Mouse (Mus musculus) testis, adult 2 months (tissue): ENCODE results near the gene Lrrc28. TPM values are rescaled to one million over a fixed set of nuclear protein-coding genes. Genes with fewer than 3 reads are reported as not detected.

ENCODE experiments used
- H3K27ac ChIP-seq: fragments of 200-500 bp; 2 replicates; pipeline ENCODE4 v1.5.1; 2012; ENCODE audit warnings: low read depth, low read length; ENCODE audit not compliant: control insufficient read depth, insufficient read depth
- H3K27me3 ChIP-seq: fragments of 200-500 bp; 2 replicates; pipeline ENCODE4 v1.6.1; 2012; ENCODE audit warnings: mild to moderate bottlenecking, low read length, moderate library complexity; ENCODE audit not compliant: control insufficient read depth, insufficient read depth
- H3K36me3 ChIP-seq: fragments of 200-500 bp; 2 replicates; pipeline ENCODE4 v1.6.1; 2012; ENCODE audit warnings: mild to moderate bottlenecking, low read length; ENCODE audit not compliant: control insufficient read depth, insufficient read depth
- H3K4me1 ChIP-seq: fragments of 200-500 bp; 2 replicates; pipeline ENCODE4 v1.6.1; 2012; ENCODE audit warnings: low read length; ENCODE audit not compliant: control insufficient read depth, insufficient read depth
- H3K4me3 ChIP-seq: fragments of 200-500 bp; 2 replicates; pipeline ENCODE4 v1.5.1; 2012; ENCODE audit warnings: low read depth, mild to moderate bottlenecking, low read length, moderate library complexity, mixed read lengths; ENCODE audit not compliant: control insufficient read depth
- CTCF ChIP-seq: fragments of 200-500 bp; IDR thresholded peaks from 2 replicates; pipeline ENCODE4 v1.5.1; 2012; ENCODE audit warnings: low read depth, mild to moderate bottlenecking, inconsistent platforms, low read length, moderate library complexity; ENCODE audit not compliant: control insufficient read depth, insufficient read depth, insufficient replicate concordance
- POLR2A ChIP-seq: fragments of 200-500 bp; IDR thresholded peaks from 2 replicates; pipeline ENCODE4 v1.6.1; 2012; ENCODE audit warnings: low read depth, mild to moderate bottlenecking, inconsistent platforms, low read length, moderate library complexity; ENCODE audit not compliant: control insufficient read depth
- polyA plus RNA-seq: library from polyadenylated mRNA; depleted of rRNA; stranded (reverse); fragments of >200 nt; gene quantifications from 2 replicates; pipeline ENCODE4 v1.2.3, GENCODE M21; 2012

The Lrrc28 gene
- polyA plus RNA-seq, 1 experiment, result 565 TPM

GRCm38 (mm10) chr7:67562176-67562575 is 82.9 kb downstream of the Lrrc28 start:
- no peak overlapping the region for H3K4me3 ChIP-seq
- no peaks in the 10 kb centered on the region for H3K36me3 ChIP-seq
- H3K27me3 ChIP-seq, result no peaks in the 10 kb centered on the region
- H3K27ac ChIP-seq, result no peak overlapping the region; the same call in 1 of the 2 replicates
- H3K4me1 ChIP-seq, result peaks cover 2% of the 10 kb centered on the region; the same call in 1 of the 2 replicates
- no peak for TF ChIP-seq POLR2A
- TF ChIP-seq CTCF, result no peak

- Histone ChIP-seq H3K4me1 (peaks cover 2% of the 10 kb centered on the region; the same call in 1 of the 2 replicates), H3K27me3 (no peaks in the 10 kb centered on the region), H3K36me3 (no peaks in the 10 kb centered on the region), H3K27ac (no peak overlapping the region), H3K4me3 (no peak overlapping the region)
- TF ChIP-seq CTCF (no peak), POLR2A (no peak)
These were observed 85.6 kb downstream of the Lrrc28 start for GRCm38 (mm10) chr7:67559486-67559885.

- Histone ChIP-seq H3K4me3 (no peak overlapping the region), H3K27ac (no peak overlapping the region), H3K27me3 (no peaks in the 10 kb centered on the region), H3K36me3 (no peaks in the 10 kb centered on the region), H3K4me1 (peaks cover 2% of the 10 kb centered on the region; the same call in 1 of the 2 replicates)
- TF ChIP-seq POLR2A (no peak), CTCF (no peak)
These were observed 86.8 kb downstream of the Lrrc28 start for GRCm38 (mm10) chr7:67558230-67558629.

- Histone ChIP-seq H3K36me3 (no peaks in the 10 kb centered on the region), H3K27me3 (no peaks in the 10 kb centered on the region), H3K4me3 (no peak overlapping the region), H3K27ac (no peak overlapping the region), H3K4me1 (no peaks in the 10 kb centered on the region; the same call in 1 of the 2 replicates)
- no peak for TF ChIP-seq POLR2A
- TF ChIP-seq CTCF, result no peak
These were observed 90.2 kb downstream of the Lrrc28 start for GRCm38 (mm10) chr7:67554863-67555262.

GRCm38 (mm10) chr7:67551242-67551641 is 93.8 kb downstream of the Lrrc28 start:
- no peak for TF ChIP-seq POLR2A
- TF ChIP-seq CTCF, result no peak
- no peaks in the 10 kb centered on the region for H3K36me3 ChIP-seq
- H3K4me3 ChIP-seq, result no peak overlapping the region
- H3K27ac ChIP-seq, result peak overlapping the region; percentile 51
- H3K27me3 ChIP-seq, result no peaks in the 10 kb centered on the region
- no peaks in the 10 kb centered on the region; the same call in 1 of the 2 replicates for H3K4me1 ChIP-seq

- no peak overlapping the region for H3K4me3 ChIP-seq
- H3K36me3 ChIP-seq, result no peaks in the 10 kb centered on the region
- H3K4me1 ChIP-seq, result no peaks in the 10 kb centered on the region; the same call in 1 of the 2 replicates
- TF ChIP-seq POLR2A, result no peak
- peak; percentile 31; the same call in 1 of the 2 replicates for TF ChIP-seq CTCF
- no peaks in the 10 kb centered on the region for H3K27me3 ChIP-seq
- H3K27ac ChIP-seq, result no peak overlapping the region
These were observed 96.0 kb downstream of the Lrrc28 start for GRCm38 (mm10) chr7:67549073-67549561.

GRCm38 (mm10) chr7:67548599-67549041 is 96.4 kb downstream of the Lrrc28 start:
- Histone ChIP-seq H3K4me3 (no peak overlapping the region), H3K27me3 (no peaks in the 10 kb centered on the region), H3K27ac (no peak overlapping the region), H3K36me3 (no peaks in the 10 kb centered on the region; the same call in 1 of the 2 replicates), H3K4me1 (no peaks in the 10 kb centered on the region; the same call in 1 of the 2 replicates)
- TF ChIP-seq CTCF (no peak), POLR2A (no peak)
